Mouse (Mus musculus) frontal cortex, postnatal 14 days (tissue): ENCODE results near the gene Rufy1.
A peak's percentile ranks its signal among the peaks of the same experiment; 100 is the strongest.

ENCODE experiments used
- DNase-seq, 2 experiments: peaks; one replicate each; pipeline ENCODE4 v3.0.0; 2022; ENCODE audit warnings: low spot score in 2 of 2

Gene Rufy1

DNA sequence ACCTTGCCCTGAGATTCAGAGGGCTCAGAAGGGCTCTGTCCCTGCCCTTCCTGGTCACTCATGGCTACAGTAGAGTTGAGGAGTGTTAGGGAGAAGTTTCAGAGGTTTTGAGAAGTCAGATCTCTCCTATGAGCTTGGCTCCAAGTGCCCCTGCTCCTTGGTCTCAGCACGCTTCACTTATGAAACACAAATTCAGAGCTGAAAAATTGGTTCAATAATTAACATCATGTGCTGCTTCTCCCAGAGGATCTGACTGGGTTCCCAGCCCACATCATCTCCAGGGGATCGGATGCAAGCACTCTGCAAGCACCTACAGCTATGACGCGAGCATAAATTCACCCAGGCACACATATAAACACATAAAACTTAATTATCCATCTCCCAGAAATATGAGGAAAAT is 4.9 kb downstream of the Rufy1 start:
- no peak for DNase-seq

DNA sequence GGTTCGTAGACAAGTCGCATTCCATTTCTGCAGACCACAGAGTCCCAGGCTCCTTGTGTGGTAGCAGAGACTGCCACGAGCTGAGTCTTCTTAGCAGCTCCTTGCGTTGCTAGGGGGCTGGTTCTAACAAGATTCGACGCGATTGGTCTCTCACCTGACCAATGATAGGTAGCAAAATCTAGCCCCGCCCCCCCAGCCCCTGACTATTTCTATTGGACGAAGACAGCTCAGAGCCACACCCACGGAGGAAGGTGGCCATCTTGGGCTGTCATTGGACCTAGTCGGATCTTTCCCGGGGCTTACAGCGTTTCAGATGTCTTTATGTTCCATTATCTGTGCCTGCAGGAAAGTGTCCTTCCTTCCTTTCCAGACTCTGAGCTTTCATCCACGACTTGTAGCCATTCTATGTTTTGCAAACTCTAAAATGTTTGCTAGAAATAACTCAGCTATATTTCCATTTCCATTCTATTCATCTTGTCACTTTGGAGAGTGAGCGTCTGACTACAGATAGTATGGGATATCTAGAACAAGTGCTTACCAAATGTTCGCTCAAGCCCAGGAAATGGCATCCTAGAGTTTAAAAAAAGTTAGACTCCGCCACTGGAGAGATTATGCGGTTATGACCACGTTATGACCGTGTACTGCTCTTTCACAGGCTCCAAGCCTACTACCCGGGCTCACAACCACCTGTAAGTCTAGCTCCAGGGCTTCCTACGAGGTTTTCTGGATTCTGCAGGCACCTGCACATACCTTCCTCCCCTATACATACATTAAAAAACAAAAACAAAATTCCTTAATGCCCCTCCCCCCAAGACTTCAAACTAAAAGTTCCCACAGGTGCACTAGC is 8.8 kb downstream of the Rufy1 start:
- DNase-seq = peak; percentile 40 to 67

- DNase-seq = no peak
These were observed 9.5 kb downstream of the Rufy1 start for GRCm38 (mm10) chr11:50421461-50421860.

DNA sequence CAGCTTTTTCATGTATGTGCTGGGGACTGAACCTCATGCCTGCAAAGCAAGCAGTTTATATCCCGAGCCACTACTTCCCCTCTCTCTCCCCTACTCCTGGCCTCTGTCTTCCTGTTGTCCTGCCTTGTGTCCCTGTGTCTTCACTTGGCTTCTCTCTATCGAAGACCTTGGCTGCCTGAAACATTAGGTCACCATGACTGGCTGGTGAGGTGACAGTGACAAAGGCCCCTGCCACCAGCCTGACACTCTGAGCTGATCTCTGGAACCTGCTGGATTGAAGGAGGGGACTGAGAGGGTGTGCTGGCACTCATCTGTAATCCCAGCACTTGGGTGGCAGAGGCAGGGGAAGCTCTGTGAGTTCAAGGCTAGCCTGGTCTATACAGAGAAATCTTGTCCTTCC is 13.1 kb downstream of the Rufy1 start:
- no peak for DNase-seq

- no peak for DNase-seq
These were observed 15.2 kb downstream of the Rufy1 start for GRCm38 (mm10) chr11:50415563-50416241.

DNA sequence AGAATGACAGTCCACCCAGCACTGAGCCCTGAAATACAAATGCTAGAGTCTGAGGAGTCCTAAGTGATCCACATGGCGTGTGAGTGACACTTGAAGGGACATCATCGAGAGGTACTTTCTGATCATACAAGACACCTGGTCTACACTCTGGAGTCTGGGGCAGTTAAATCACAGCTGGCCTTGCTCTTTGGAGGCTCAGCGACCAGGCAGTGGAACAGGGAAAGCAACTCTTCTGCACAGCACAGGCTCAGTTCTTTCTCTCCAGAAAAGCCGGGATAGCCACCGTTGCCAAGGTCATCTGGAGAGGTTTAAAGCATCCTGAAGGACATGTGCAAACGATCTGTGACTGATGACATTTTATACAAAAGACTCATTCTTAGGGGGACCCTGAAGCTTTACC is 23.7 kb downstream of the Rufy1 start:
- no peak for DNase-seq

- DNase-seq = no peak
These were observed 27.4 kb downstream of the Rufy1 start for GRCm38 (mm10) chr11:50403367-50404014.

DNA sequence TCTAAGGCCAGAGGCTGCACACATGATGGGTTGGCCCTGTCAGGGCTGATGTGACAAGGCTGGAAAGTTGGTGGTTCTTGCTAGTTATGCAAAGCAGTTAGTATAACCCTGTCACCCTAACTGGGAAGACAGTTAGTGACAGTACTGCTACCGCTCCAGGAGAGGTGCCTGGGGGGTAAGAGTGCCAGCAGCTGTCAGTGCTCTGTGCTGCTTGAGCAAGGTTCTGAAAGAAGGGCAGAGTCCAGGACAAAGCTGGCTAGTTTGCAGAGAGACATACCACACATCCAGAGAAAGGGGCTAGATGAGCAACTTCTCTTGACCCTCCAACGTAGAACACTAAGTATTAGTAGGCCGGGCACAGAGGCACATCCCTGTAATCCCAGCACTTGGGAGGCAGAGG is 28.4 kb downstream of the Rufy1 start:
- no peak for DNase-seq

DNA sequence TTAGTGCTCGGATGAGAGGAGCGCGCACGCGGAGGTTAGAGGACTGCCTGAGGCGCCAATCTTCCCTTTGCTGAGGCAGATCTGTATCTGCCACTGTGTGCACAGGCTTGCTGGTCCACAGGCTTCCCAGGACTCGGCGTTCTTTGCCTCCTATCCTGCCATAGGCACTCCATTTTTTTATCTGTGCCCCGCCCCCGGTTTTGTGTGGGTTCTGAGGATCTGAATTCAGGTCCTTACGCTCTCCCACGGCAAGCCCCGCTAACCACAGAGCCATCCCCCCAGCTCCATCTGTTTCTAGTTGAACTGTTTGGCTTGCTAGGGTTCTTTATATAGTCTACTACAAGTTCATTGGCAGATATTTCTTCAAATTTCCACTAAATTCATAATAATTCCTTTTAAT is 32.1 kb downstream of the Rufy1 start:
- no peak for DNase-seq

DNA sequence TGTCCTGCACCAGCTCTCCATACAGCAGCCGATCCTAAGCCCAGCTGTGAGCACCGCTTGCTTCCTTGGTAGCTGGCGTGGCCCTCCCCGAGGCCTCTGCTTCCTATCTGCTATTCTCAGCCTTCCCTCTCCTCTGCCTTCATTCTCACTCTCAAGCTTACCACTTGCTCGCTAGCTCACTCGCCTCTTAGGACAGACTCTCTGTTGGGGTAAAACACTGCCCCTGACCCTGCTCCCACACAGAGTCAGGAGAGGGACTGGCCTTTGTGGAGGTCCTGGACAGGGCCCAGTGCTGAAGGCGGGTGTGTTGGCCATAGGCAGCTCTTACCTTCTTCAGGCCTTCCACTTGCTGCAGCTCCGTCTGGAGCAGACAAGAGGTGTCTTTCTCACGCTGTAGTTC is 33.6 kb downstream of the Rufy1 start:
- DNase-seq = no peak

DNA sequence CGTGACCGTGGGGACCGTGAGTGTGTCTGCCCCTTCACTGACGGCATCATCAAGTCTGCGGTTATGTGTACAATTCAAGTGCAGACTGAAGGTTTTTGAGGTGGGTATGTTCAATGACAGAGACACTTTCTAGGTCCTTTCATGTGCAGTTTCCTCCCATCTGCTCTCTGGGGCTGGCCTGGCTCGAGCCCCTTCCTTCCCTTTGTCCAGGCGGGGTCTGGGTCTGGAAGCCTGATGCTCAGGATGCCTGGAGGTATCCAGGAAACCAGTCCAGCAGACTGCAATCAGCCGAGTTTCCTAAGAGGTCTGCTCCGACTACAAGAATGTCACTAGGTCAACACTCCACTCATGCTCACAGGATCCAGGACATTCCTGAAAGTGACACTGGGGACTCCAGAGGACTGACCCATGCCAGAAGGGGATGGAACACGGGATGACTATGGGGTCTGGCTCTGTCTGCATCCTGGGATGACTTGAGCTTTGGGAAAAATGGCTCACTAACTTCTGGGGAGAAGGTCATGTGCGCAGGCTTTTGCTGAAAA is 34.1 kb downstream of the Rufy1 start:
- no peak for DNase-seq

DNA sequence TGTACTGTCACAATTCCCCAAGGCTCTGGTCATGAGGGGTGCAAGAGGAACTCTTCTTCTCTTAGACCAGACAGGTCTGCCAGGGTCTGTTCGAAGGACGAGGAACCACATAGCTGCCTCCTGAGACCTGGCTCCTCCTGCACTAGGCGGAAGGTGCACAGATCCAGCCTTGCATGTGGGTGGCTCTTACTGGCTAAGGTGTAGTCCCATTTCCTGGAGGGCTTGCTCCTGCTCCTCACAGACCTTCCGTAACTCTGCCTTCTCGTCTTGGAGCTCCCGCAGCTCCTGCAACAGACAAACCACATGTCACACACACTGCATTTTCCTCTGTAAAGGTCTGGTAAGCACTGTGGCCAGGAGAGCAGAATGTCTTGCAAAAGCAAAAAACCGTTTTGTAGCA is 36.2 kb downstream of the Rufy1 start:
- no peak for DNase-seq

GRCm38 (mm10) chr11:50393306-50393705 is 37.6 kb downstream of the Rufy1 start:
- no peak for DNase-seq

GRCm38 (mm10) chr11:50391272-50391960 is 39.5 kb downstream of the Rufy1 start:
- DNase-seq = no peak

DNA sequence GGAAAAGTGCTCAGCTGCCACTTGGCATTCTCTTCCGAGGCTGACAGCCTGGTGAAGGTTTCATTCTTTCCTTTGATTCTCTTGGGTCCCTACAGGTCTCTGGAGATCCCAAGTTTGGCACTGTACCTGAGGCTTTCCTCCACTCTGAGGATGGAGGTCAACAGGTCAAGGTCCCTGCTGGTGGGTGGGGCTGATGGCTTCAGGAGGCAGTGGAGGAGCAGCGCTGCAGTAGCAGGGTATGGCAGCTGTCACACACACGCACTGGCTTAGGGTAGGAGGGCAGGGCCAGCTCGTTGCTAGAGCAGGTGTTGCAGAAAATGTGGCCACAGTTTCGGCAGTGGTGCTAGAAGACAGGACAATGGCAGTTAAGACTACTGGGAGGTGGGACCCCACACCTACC is 41.3 kb downstream of the Rufy1 start:
- no peak for DNase-seq

DNA sequence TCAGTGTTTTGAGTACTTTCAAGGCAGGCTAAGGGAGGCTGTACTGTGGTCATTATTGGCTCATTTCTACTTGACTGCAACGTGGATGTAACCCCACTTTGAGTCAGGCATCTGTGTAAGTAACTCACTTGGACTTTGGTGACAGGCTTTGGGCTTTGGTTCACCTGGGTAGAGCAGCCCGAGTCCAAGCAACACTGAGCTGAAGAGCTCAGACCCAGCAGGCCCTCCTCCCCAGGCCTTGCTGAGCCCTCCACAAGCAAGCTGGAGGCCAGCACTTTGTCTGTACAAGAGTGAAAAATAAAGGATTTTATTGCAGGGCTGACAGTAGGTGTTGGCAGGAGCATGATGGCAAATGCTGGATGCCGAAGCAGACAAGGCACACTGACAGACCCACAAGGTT is 41.9 kb downstream of the Rufy1 start:
- DNase-seq = no peak

- DNase-seq = no peak
These were observed 42.6 kb downstream of the Rufy1 start for GRCm38 (mm10) chr11:50388217-50388929.

DNA sequence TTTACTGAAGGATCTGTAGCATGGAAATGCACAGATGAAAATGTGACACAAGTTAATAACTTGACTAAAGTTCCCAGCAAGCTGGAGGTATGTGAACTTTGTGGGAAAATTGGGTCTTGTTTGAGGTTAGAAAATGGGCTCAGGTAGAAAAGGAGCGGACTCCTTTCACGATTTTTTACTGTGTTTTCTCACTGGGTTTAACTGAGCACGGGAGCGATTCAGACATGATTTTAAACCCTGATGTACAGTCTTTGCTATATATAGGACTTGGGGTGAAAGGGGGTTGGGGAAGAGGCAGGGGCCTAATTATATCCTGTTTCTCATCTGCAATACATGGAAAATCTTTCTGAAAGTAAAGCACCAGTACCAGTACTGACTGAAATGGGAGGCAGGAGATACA is 43.2 kb downstream of the Rufy1 start:
- no peak for DNase-seq

GRCm38 (mm10) chr11:50387167-50387679 is 43.7 kb downstream of the Rufy1 start:
- DNase-seq = no peak

- no peak for DNase-seq
These were observed 49.6 kb downstream of the Rufy1 start for GRCm38 (mm10) chr11:50381311-50381710.
